Mouse (Mus musculus) G1E (cell line): ENCODE measurements around the gene Cdh12. TPM values are rescaled to one million over a fixed set of nuclear protein-coding genes. Genes with fewer than 3 reads are reported as not detected.

ENCODE experiments used
- ATAC-seq: 2 replicates; pipeline ENCODE4 v1.8.0; 2016; ENCODE audit warnings: mild to moderate bottlenecking; ENCODE audit not compliant: insufficient number of reproducible peaks, poor library complexity, low FRiP score, severe bottlenecking; ENCODE audit errors: extremely low read depth
- DNase-seq: peaks from one replicate; pipeline ENCODE4 v3.0.0; 2012; ENCODE audit warnings: low spot score
- H3K27me3 ChIP-seq: 2 replicates; pipeline ENCODE4 v1.6.1; 2012; ENCODE audit warnings: mild to moderate bottlenecking, low read length, inconsistent platforms; ENCODE audit not compliant: insufficient read depth
- H3K36me3 ChIP-seq: replicated peaks from 2 replicates; pipeline ENCODE3; 2012; ENCODE audit warnings: mild to moderate bottlenecking, inconsistent platforms
- H3K4me1 ChIP-seq: 2 replicates; pipeline ENCODE4 v1.6.1; 2012; ENCODE audit warnings: low read depth, low read length, inconsistent platforms, mixed read lengths; ENCODE audit not compliant: insufficient read depth
- H3K4me3 ChIP-seq: 2 replicates; pipeline ENCODE4 v1.5.1; 2012; ENCODE audit warnings: low read depth, mild to moderate bottlenecking, inconsistent platforms, low read length, moderate library complexity, mixed read lengths
- H3K9me3 ChIP-seq: replicated peaks from 2 replicates; pipeline ENCODE4 v1.6.1; 2012; ENCODE audit warnings: inconsistent platforms
- CTCF ChIP-seq: IDR thresholded peaks from 2 replicates; pipeline ENCODE4 v1.5.1; 2012; ENCODE audit warnings: low read depth, low read length, inconsistent platforms, mixed read lengths
- GATA1 ChIP-seq: IDR thresholded peaks from 2 replicates; pipeline ENCODE4 v1.6.1; 2012; ENCODE audit warnings: borderline replicate concordance, low read length, inconsistent platforms, mixed read lengths
- GATA2 ChIP-seq: IDR thresholded peaks from 2 replicates; pipeline ENCODE4 v1.6.1; 2012; ENCODE audit warnings: low read depth, low read length, inconsistent platforms, borderline replicate concordance
- POLR2AphosphoS5 ChIP-seq: IDR thresholded peaks from 2 replicates; pipeline ENCODE4 v1.6.1; 2012; ENCODE audit warnings: low read depth, low read length, inconsistent platforms; ENCODE audit not compliant: insufficient replicate concordance
- TAL1 ChIP-seq: conservative IDR thresholded peaks from 2 replicates; pipeline ENCODE4 v1.6.1; 2012; ENCODE audit warnings: low read depth, low read length, inconsistent platforms, mixed read lengths
- polyA plus RNA-seq: library from polyadenylated mRNA; stranded (reverse); fragments of >175 nt; gene quantifications from 2 replicates; pipeline ENCODE4 v1.2.3, GENCODE M21; 2012
- total RNA-seq, 2 experiments: library from RNA; stranded (forward) in 1 of 2; stranded (reverse) in 1 of 2; fragments of 200-1000 nt in 1 of 2; fragments of >200 nt in 1 of 2; fragmentation: Nextera tagmentation in 1 of 2; gene quantifications; 2 replicates each; pipeline ENCODE4 v1.2.3; 2014 to 2017

The Cdh12 gene
- total and polyA plus RNA-seq, 3 experiments: 0.11 TPM; not detected in 2

DNA sequence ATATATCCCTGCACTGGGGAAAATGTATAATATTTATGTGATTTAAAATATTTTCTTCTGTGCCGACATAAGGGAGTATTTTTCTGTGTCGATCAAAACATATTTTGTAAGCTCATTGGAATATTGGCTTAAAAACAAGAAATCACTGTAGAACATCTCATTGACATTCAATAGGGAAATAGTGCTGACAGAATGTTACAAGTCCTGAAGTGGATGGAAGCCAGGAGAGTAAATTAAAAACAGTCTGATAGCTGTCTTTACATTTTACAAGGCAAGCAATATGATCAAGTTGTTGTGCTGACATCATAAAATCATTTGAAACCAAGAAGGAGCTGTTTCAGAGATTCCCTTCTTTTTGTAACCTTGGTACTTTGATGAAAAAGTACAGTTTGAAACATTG lies 349.5 kb downstream of the Cdh12 start:
- Histone ChIP-seq H3K4me3 (no peak overlapping the region), H3K4me1 (no peaks in the 10 kb centered on the region), H3K9me3 (no peaks in the 10 kb centered on the region), H3K27me3 (no peaks in the 10 kb centered on the region), H3K36me3 (no peaks in the 10 kb centered on the region)
- no peak for DNase-seq
- TF ChIP-seq GATA1 (no peak), TAL1 (no peak), GATA2 (no peak), CTCF (no peak), POLR2AphosphoS5 (no peak)
- ATAC-seq: no peak

DNA sequence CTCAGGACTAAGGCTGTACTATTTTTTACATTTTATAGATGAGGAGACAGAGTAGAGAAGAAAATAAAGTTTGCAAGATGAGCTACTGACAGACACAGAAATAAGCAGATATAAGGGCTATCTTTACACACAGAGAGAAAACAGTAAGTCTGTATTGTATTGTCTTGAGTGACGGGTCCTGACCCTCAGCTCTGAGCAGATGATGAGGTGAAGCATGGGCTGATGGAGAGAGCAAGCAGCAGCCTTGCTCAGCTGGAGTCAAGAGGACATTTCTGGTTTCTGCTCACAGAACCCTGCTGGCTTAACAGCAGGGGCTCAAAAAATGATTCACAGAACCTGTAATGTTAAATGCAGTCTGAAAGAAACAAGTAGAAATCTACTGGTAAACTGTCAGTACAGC lies 386.8 kb downstream of the Cdh12 start:
- no peak for DNase-seq
- Histone ChIP-seq H3K9me3 (no peaks in the 10 kb centered on the region), H3K36me3 (no peaks in the 10 kb centered on the region), H3K4me1 (no peaks in the 10 kb centered on the region), H3K4me3 (no peak overlapping the region), H3K27me3 (no peaks in the 10 kb centered on the region)
- no peak for ATAC-seq
- TF ChIP-seq POLR2AphosphoS5: no peak
- TF ChIP-seq GATA2: no peak
- TF ChIP-seq TAL1: no peak
- no peak for TF ChIP-seq GATA1
- no peak for TF ChIP-seq CTCF

DNA sequence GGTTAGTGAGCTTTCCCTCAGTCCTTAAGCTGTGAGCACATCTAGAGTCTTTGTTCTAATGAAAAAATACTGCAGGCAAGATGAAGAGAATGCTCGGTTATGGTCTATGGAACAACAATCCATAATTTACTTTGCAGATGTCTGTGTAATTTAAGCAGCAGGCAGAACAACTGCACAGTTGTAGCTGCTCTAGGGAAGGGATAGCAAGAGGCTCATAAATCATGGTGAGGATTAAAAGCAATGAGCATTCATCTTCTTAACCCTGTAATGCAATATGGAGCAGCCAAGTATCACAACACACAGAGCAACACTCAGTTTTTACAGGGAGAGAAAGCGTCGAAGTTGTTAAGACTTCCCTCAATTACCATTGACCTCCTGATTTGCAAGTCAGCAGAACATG lies 387.9 kb downstream of the Cdh12 start:
- TF ChIP-seq GATA1: no peak
- TF ChIP-seq CTCF: no peak
- TF ChIP-seq GATA2: no peak
- no peak for TF ChIP-seq TAL1
- no peak for TF ChIP-seq POLR2AphosphoS5
- Histone ChIP-seq H3K4me1 (no peaks in the 10 kb centered on the region), H3K9me3 (no peaks in the 10 kb centered on the region), H3K27me3 (no peaks in the 10 kb centered on the region), H3K36me3 (no peaks in the 10 kb centered on the region), H3K4me3 (no peak overlapping the region)
- no peak for DNase-seq
- ATAC-seq: no peak

GRCm38 (mm10) chr15:20841479-20841878 lies 392.4 kb downstream of the Cdh12 start:
- H3K9me3 ChIP-seq: no peaks in the 10 kb centered on the region
- H3K4me3 ChIP-seq: no peak overlapping the region
- no peak for ATAC-seq
- no peak for DNase-seq
- H3K27me3 ChIP-seq: no peaks in the 10 kb centered on the region
- no peaks in the 10 kb centered on the region for H3K36me3 ChIP-seq
- no peaks in the 10 kb centered on the region for H3K4me1 ChIP-seq
- no peak for TF ChIP-seq POLR2AphosphoS5
- no peak for TF ChIP-seq GATA1
- no peak for TF ChIP-seq TAL1
- no peak for TF ChIP-seq GATA2
- no peak for TF ChIP-seq CTCF

GRCm38 (mm10) chr15:20863076-20863475 lies 414.0 kb downstream of the Cdh12 start:
- Histone ChIP-seq H3K9me3 (no peaks in the 10 kb centered on the region), H3K36me3 (no peaks in the 10 kb centered on the region), H3K4me3 (no peak overlapping the region), H3K27me3 (no peaks in the 10 kb centered on the region), H3K4me1 (no peaks in the 10 kb centered on the region)
- no peak for TF ChIP-seq GATA2
- no peak for TF ChIP-seq POLR2AphosphoS5
- TF ChIP-seq CTCF: no peak
- no peak for TF ChIP-seq GATA1
- no peak for TF ChIP-seq TAL1
- DNase-seq (no peak), ATAC-seq (no peak)

- Histone ChIP-seq H3K9me3 (no peaks in the 10 kb centered on the region), H3K4me3 (no peak overlapping the region), H3K4me1 (no peaks in the 10 kb centered on the region), H3K27me3 (no peaks in the 10 kb centered on the region), H3K36me3 (no peaks in the 10 kb centered on the region)
- ATAC-seq (no peak), DNase-seq (no peak)
- no peak for TF ChIP-seq TAL1
- no peak for TF ChIP-seq POLR2AphosphoS5
- no peak for TF ChIP-seq GATA1
- no peak for TF ChIP-seq CTCF
- no peak for TF ChIP-seq GATA2
Measured at GRCm38 (mm10) chr15:20872518-20872917, 423.5 kb downstream of the Cdh12 start.

DNA sequence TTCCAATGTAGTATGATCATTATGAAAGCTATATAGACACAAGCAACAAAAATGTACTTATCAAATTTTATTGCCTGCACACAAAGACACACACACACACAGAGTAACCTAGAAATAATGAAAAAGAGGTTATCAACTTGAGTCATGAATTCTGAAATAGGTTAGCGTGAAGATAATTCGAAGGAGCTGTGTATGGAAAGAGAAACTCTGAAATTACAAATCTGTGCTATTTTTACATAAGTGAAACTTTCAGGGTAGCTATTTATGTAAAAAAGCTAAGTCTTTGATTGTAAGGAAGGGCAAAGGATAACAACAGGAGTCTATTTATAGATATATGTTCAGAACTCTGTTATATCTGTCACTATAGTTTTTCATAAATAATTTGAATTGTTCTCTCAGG lies 427.9 kb downstream of the Cdh12 start:
- H3K4me1 ChIP-seq: no peaks in the 10 kb centered on the region
- no peak for DNase-seq
- H3K4me3 ChIP-seq: no peak overlapping the region
- TF ChIP-seq POLR2AphosphoS5 (no peak), CTCF (no peak)
- H3K27me3 ChIP-seq: no peaks in the 10 kb centered on the region
- H3K9me3 ChIP-seq: no peaks in the 10 kb centered on the region
- no peaks in the 10 kb centered on the region for H3K36me3 ChIP-seq
- ATAC-seq: no peak

DNA sequence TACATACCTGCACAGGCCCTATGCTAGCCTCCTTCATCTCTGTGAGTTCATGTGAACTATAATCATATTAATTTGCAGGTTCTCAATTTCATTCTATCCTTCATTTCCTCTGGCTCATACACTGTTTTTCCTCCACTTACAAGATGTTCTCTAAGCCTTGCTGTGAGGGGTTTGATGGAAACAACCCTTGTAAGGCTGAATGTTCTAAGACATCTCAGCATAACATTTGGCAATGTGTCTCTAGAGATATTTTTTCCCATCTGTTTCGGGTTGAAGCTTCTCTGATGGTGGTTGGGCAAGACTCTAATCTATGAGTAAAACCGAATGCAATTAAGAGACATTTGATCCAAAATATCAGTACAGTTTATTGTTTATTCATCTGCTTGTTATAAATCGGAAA lies 444.4 kb downstream of the Cdh12 start:
- TF ChIP-seq TAL1 (no peak), POLR2AphosphoS5 (no peak), GATA2 (no peak)
- Histone ChIP-seq H3K27me3 (no peaks in the 10 kb centered on the region), H3K36me3 (no peaks in the 10 kb centered on the region), H3K4me3 (no peak overlapping the region), H3K4me1 (no peaks in the 10 kb centered on the region), H3K9me3 (no peaks in the 10 kb centered on the region)
- DNase-seq (no peak), ATAC-seq (no peak)
